Mouse (Mus musculus): ENCODE measurements around the gene Rab12.

Gene Rab12

GRCm38 (mm10) chr17:66448421-66449405 is 70.8 kb downstream of the Rab12 start:
- CTCF ChIA-PET, result no interaction called here

GRCm38 (mm10) chr17:66447978-66448377 is 71.6 kb downstream of the Rab12 start:
- CTCF ChIA-PET, result no interaction called here

- CTCF ChIA-PET, result no interaction called here
Observed at GRCm38 (mm10) chr17:66447007-66447312, 72.6 kb downstream of the Rab12 start.

- CTCF ChIA-PET, result no interaction called here
Observed at GRCm38 (mm10) chr17:66446196-66447006, 73.1 kb downstream of the Rab12 start.

Data from spleen, embryonic (tissue).